Mouse (Mus musculus): Measurements from ENCODE around the gene Tph2. TPM values are rescaled to one million over a fixed set of nuclear protein-coding genes. Genes with fewer than 3 reads are reported as not detected.

Tph2 gene
- polyA plus RNA-seq, 2 experiments = not detected

DNA sequence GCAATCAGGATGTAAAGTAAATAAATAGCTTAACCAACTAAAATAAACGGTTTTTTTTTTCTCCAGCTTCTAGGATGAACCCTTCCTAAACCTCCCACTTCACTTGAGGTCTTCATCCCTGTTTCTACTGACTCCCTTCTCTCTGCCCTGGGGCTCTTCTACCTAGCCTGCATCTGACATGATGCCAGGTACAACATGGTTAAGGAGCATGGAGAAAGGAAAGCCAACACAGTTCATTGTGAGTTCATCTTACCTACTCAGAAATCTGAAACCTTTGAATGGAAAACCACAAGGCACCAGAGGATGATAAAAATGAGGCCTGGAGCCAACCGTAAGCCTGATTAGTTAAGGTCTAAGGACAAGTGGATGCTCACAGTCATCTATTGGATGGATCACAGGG, 123.3 kb downstream of the Tph2 start:
- TF ChIP-seq CTCF (IDR thresholded peaks at IDR 0.05; ENCODE audit: low read depth) = no peak
- no peak for TF ChIP-seq EP300 (IDR thresholded peaks at IDR 0.05; ENCODE audit: low read depth)
- Histone ChIP-seq H3K4me1 (replicated peaks; ENCODE audit: control insufficient read depth in 2 of 2, insufficient read depth in 2 of 2, low read length in 1 of 2) (no peaks in the 10 kb centered on the region), H3K36me3 (replicated peaks; ENCODE audit: control insufficient read depth, insufficient read depth, low read depth) (no peaks in the 10 kb centered on the region), H3K9me3 (ENCODE audit: control insufficient read depth, low read length) (no peaks in the 10 kb centered on the region), H3K9ac (replicated peaks) (no peak overlapping the region), H3K4me3 (ENCODE audit: insufficient read depth in 1 of 2, low read depth in 2 of 2, low read length in 2 of 2) (no peak overlapping the region), H3K27me3 (ENCODE audit: control insufficient read depth, insufficient read depth, low read length) (no peaks in the 10 kb centered on the region), H3K4me2 (ENCODE audit: low read depth) (no peak overlapping the region), H3K27ac (no peak overlapping the region)
- WGBS (ENCODE audit: insufficient replicate concordance) = 46% methylated on average over 2 of the region's 2 CpGs
- DNase-seq (ENCODE audit: low read depth in 3 of 3, low spot score in 3 of 3) = no peak
- ATAC-seq (ENCODE audit: insufficient read depth) = no peak

DNA sequence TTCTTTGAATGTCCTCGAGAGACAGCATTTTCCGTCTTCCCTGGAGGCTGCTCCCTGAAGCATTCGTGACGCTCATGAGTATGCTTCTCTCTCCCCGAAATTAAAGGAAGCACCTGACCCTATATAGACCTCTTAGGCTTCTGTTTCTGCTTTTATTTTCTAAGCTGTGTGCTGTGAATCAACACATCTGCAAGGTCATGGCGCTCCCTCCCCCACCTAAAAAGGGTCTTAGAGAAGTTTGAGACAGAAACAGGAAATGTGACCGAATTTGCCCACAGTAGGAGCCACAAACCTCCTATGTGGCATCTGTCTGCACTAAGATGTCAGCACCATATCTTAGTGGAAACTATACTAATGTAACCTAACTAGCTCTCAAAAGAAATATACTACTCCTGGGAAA, 124.1 kb downstream of the Tph2 start:
- no peak overlapping the region for H3K27ac ChIP-seq
- H3K4me3 ChIP-seq (ENCODE audit: insufficient read depth in 1 of 2, low read depth in 2 of 2, low read length in 2 of 2) = no peak overlapping the region
- no peaks in the 10 kb centered on the region for H3K27me3 ChIP-seq (ENCODE audit: control insufficient read depth, insufficient read depth, low read length)
- no peak overlapping the region for H3K4me2 ChIP-seq (ENCODE audit: low read depth)
- H3K36me3 ChIP-seq (replicated peaks; ENCODE audit: control insufficient read depth, insufficient read depth, low read depth) = no peaks in the 10 kb centered on the region
- H3K4me1 ChIP-seq (replicated peaks; ENCODE audit: control insufficient read depth in 2 of 2, insufficient read depth in 2 of 2, low read length in 1 of 2) = no peaks in the 10 kb centered on the region
- TF ChIP-seq CTCF (IDR thresholded peaks at IDR 0.05; ENCODE audit: low read depth) (no peak), EP300 (IDR thresholded peaks at IDR 0.05; ENCODE audit: low read depth) (no peak)
- H3K9ac ChIP-seq (replicated peaks) = no peak overlapping the region
- H3K9me3 ChIP-seq (ENCODE audit: control insufficient read depth, low read length) = no peaks in the 10 kb centered on the region
- ATAC-seq (ENCODE audit: insufficient read depth) = no peak
- no peak for DNase-seq (ENCODE audit: low read depth in 3 of 3, low spot score in 3 of 3)
- 36% methylated on average over 7 of the region's 7 CpGs for WGBS (ENCODE audit: insufficient replicate concordance)

DNA sequence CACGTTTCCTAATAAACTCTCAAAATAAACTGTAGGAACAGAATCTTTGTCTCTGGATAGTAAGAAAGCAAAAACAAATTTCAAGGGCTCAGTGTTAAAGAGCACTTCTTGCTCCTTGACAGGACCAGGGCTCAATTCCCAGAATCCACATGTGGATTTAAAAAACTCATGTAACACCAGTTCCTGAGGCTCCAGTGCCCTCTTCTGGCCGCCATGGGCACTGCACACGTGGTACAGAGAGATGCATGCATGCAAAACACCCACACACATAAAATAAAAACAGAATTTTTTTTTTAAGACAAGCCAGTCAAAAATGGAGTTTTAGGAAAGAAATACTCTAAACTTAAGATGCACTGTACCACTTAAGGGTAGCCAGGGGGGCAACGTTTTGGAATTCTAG, 133.2 kb downstream of the Tph2 start:
- Histone ChIP-seq H3K9ac (replicated peaks) (no peak overlapping the region), H3K27ac (no peak overlapping the region), H3K4me3 (ENCODE audit: insufficient read depth in 1 of 2, low read depth in 2 of 2, low read length in 2 of 2) (no peak overlapping the region), H3K4me1 (replicated peaks; ENCODE audit: control insufficient read depth in 2 of 2, insufficient read depth in 2 of 2, low read length in 1 of 2) (no peaks in the 10 kb centered on the region), H3K36me3 (replicated peaks; ENCODE audit: control insufficient read depth, insufficient read depth, low read depth) (no peaks in the 10 kb centered on the region), H3K9me3 (ENCODE audit: control insufficient read depth, low read length) (no peaks in the 10 kb centered on the region; the same call in 1 of the 2 replicates), H3K4me2 (ENCODE audit: low read depth) (no peak overlapping the region), H3K27me3 (ENCODE audit: control insufficient read depth, insufficient read depth, low read length) (no peaks in the 10 kb centered on the region)
- no peak for ATAC-seq (ENCODE audit: insufficient read depth)
- no peak for DNase-seq (ENCODE audit: low read depth in 3 of 3, low spot score in 3 of 3)
- WGBS (ENCODE audit: insufficient replicate concordance) = 35% methylated on average over 4 of the region's 4 CpGs
- TF ChIP-seq EP300 (IDR thresholded peaks at IDR 0.05; ENCODE audit: low read depth) = no peak
- TF ChIP-seq CTCF (IDR thresholded peaks at IDR 0.05; ENCODE audit: low read depth) = peak; percentile 49

DNA sequence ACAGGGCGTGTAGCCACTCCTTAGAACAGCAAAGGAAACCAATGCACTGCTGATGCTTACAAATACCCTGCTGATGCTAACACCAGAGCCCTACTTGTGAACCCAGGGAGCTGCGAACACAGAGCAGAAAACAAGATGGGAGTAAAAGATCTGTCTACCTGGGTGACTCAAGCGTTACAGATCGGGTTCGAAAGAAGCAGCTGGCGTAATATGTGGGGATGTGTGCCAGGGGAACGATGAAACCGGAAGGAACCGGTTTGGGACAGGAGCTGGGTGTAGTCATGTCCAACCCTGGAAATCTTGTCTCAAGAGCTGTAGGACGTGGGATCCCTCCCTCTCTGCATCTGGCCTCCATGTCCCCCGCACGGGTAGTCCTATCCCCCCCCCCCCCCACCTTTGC, 134.1 kb downstream of the Tph2 start:
- no peak overlapping the region for H3K4me2 ChIP-seq (ENCODE audit: low read depth)
- ATAC-seq (ENCODE audit: insufficient read depth) = no peak
- 70% methylated on average over 12 of the region's 12 CpGs for WGBS (ENCODE audit: insufficient replicate concordance)

DNA sequence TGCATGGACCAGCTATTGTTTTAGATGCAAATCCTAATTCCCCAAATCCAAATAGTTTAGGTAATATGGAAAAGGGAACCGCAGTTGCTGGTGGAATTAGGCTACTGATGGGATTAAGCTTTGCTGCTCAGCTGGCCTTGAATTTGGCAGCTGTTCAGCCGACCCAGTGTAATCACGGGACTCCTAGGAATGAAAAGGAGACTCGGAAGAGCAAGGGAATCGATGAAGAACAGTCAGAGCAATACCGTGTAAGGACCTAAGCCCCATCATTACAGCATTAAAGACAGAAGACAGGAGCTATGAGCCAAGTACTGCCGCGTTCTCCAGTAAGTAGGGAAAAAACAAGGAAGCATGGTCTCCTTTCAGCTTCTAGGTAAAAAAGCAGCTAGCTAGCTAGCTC, 134.6 kb downstream of the Tph2 start:
- no peaks in the 10 kb centered on the region for H3K27me3 ChIP-seq (ENCODE audit: control insufficient read depth, insufficient read depth, low read length)
- H3K27ac ChIP-seq = no peak overlapping the region
- H3K9me3 ChIP-seq (ENCODE audit: control insufficient read depth, low read length) = no peaks in the 10 kb centered on the region; the same call in 1 of the 2 replicates
- no peak overlapping the region for H3K4me3 ChIP-seq (ENCODE audit: insufficient read depth in 1 of 2, low read depth in 2 of 2, low read length in 2 of 2)
- ATAC-seq (ENCODE audit: insufficient read depth) (no peak), DNase-seq (ENCODE audit: low read depth in 3 of 3, low spot score in 3 of 3) (no peak)
- 63% methylated on average over 8 of the region's 8 CpGs for WGBS (ENCODE audit: insufficient replicate concordance)
- H3K36me3 ChIP-seq (replicated peaks; ENCODE audit: control insufficient read depth, insufficient read depth, low read depth) = no peaks in the 10 kb centered on the region
- TF ChIP-seq EP300 (IDR thresholded peaks at IDR 0.05; ENCODE audit: low read depth) (no peak), CTCF (IDR thresholded peaks at IDR 0.05; ENCODE audit: low read depth) (no peak)
- no peak overlapping the region for H3K4me2 ChIP-seq (ENCODE audit: low read depth)
- no peak overlapping the region for H3K9ac ChIP-seq (replicated peaks)
- H3K4me1 ChIP-seq (replicated peaks; ENCODE audit: control insufficient read depth in 2 of 2, insufficient read depth in 2 of 2, low read length in 1 of 2) = no peaks in the 10 kb centered on the region

More for the DNA sequence above, 134.1 kb downstream of the Tph2 start:
- Histone ChIP-seq H3K9me3 (ENCODE audit: control insufficient read depth, low read length) (no peaks in the 10 kb centered on the region; the same call in 1 of the 2 replicates), H3K27ac (no peak overlapping the region), H3K36me3 (replicated peaks; ENCODE audit: control insufficient read depth, insufficient read depth, low read depth) (no peaks in the 10 kb centered on the region), H3K27me3 (ENCODE audit: control insufficient read depth, insufficient read depth, low read length) (no peaks in the 10 kb centered on the region), H3K9ac (replicated peaks) (no peak overlapping the region), H3K4me3 (ENCODE audit: insufficient read depth in 1 of 2, low read depth in 2 of 2, low read length in 2 of 2) (no peak overlapping the region), H3K4me1 (replicated peaks; ENCODE audit: control insufficient read depth in 2 of 2, insufficient read depth in 2 of 2, low read length in 1 of 2) (no peaks in the 10 kb centered on the region)
- TF ChIP-seq CTCF (IDR thresholded peaks at IDR 0.05; ENCODE audit: low read depth) (no peak), EP300 (IDR thresholded peaks at IDR 0.05; ENCODE audit: low read depth) (no peak)
- no peak for DNase-seq (ENCODE audit: low read depth in 3 of 3, low spot score in 3 of 3)

Data from liver, embryonic 14.5 days (tissue).